Mouse (Mus musculus): ENCODE data around the gene Cpeb4. TPM values are rescaled to one million over a fixed set of nuclear protein-coding genes. Genes with fewer than 3 reads are reported as not detected.

The Cpeb4 gene
- polyA plus RNA-seq, 1 experiment = 5.1 TPM

DNA sequence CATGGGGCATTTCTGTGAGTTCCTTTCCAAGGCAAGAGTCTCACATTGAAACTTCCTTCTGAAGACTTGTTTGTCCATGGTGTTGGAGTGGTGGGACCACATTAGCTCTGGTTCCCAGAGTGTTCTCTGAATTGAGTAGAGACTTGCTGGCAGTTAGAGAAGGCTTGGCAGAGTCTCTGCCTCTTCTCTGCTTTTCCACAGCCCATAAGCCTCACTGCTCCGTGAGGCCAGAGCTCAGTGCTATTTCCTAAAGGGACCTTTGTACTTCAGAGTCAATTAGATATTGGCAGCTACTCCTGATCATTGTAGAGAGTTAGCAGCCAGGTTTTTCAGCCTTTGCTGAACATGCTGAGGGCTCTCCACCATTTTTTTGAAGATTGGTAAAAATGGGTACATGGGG lies 35.6 kb downstream of the Cpeb4 start:
- Histone ChIP-seq H3K4me1 (ENCODE audit: control insufficient read depth) (peaks cover 17% of the 10 kb centered on the region), H3K4me3 (replicated peaks) (no peak overlapping the region), H3K27me3 (ENCODE audit: control insufficient read depth) (no peaks in the 10 kb centered on the region), H3K9me3 (ENCODE audit: control insufficient read depth, low read length) (no peaks in the 10 kb centered on the region), H3K36me3 (ENCODE audit: control insufficient read depth) (peaks cover 88% of the 10 kb centered on the region)
- TF ChIP-seq TAL1 (IDR thresholded peaks at IDR 0.05; ENCODE audit: low read length) (no peak), GATA1 (IDR thresholded peaks at IDR 0.05; ENCODE audit: low read length) (no peak)

DNA sequence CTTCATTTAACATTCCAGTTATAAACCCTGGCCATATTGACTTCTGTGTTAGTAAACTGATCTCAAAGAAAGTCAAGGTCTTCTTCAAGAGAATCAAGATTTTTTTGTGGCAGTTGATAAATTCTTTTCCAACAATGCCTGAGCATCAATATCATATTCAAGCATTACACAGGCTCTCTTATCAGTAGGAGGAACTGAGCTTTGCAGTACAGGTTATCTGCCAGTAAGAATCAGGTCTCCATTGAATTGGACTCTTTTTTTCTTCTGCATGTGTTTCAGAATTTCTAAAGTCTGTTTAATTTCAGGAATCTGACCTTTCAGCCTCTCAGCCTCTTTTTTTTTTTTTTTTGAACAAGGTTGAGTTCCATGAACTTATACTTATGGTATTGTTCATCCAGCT lies 40.9 kb downstream of the Cpeb4 start:
- no peaks in the 10 kb centered on the region for H3K27me3 ChIP-seq (ENCODE audit: control insufficient read depth)
- peaks cover 13% of the 10 kb centered on the region for H3K4me1 ChIP-seq (ENCODE audit: control insufficient read depth)
- H3K4me3 ChIP-seq (replicated peaks) = no peak overlapping the region
- TF ChIP-seq TAL1 (IDR thresholded peaks at IDR 0.05; ENCODE audit: low read length) (no peak), GATA1 (IDR thresholded peaks at IDR 0.05; ENCODE audit: low read length) (no peak)
- peaks cover 96% of the 10 kb centered on the region for H3K36me3 ChIP-seq (ENCODE audit: control insufficient read depth)
- no peaks in the 10 kb centered on the region for H3K9me3 ChIP-seq (ENCODE audit: control insufficient read depth, low read length)

DNA sequence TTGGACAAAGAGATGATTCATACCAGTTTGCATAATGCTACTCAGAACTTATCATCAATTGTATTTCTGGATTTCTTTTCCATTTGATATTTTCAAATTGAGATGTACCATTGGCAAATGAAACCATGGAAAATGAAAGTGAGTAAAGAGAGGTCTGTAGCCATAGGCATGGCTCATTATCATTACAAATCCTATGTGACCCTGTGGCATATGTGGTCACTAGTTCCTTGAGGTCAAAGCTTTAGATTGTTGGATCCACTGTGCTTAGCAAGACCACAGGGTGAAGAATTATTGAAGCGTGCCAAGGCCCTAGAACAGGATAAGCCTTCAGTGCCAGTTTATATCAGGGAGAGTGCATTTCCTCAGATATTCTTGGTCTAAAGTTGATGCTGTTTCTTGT lies 45.8 kb downstream of the Cpeb4 start:
- peaks cover 8% of the 10 kb centered on the region for H3K4me1 ChIP-seq (ENCODE audit: control insufficient read depth)
- no peaks in the 10 kb centered on the region for H3K9me3 ChIP-seq (ENCODE audit: control insufficient read depth, low read length)
- no peak overlapping the region for H3K4me3 ChIP-seq (replicated peaks)
- TF ChIP-seq TAL1 (IDR thresholded peaks at IDR 0.05; ENCODE audit: low read length) = no peak
- TF ChIP-seq GATA1 (IDR thresholded peaks at IDR 0.05; ENCODE audit: low read length) = no peak
- H3K27me3 ChIP-seq (ENCODE audit: control insufficient read depth) = no peaks in the 10 kb centered on the region
- H3K36me3 ChIP-seq (ENCODE audit: control insufficient read depth) = peaks cover 98% of the 10 kb centered on the region

DNA sequence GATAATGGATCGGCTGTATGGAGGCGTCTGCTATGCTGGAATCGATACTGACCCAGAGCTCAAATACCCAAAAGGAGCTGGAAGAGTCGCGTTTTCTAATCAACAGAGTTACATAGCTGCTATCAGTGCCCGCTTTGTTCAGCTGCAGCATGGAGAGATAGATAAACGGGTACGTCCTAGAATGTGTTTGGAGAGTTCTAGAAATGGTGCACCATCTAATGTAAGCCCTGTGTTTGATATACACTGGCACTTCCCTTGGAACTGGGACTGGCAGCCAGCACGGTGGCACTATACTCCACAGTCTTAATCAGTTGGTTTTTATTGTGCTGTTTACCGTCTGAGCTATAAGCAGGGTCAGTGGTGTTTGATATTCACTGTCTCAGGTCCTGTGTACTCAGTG lies 58.0 kb downstream of the Cpeb4 start:
- Histone ChIP-seq H3K4me3 (replicated peaks) (no peak overlapping the region), H3K9me3 (ENCODE audit: control insufficient read depth, low read length) (peaks cover 3% of the 10 kb centered on the region; the same call in 1 of the 2 replicates), H3K27me3 (ENCODE audit: control insufficient read depth) (no peaks in the 10 kb centered on the region), H3K36me3 (ENCODE audit: control insufficient read depth) (peaks cover 99% of the 10 kb centered on the region), H3K4me1 (ENCODE audit: control insufficient read depth) (no peaks in the 10 kb centered on the region; the same call in none of the 2 replicates)
- TF ChIP-seq TAL1 (IDR thresholded peaks at IDR 0.05; ENCODE audit: low read length) (no peak), GATA1 (IDR thresholded peaks at IDR 0.05; ENCODE audit: low read length) (no peak)

DNA sequence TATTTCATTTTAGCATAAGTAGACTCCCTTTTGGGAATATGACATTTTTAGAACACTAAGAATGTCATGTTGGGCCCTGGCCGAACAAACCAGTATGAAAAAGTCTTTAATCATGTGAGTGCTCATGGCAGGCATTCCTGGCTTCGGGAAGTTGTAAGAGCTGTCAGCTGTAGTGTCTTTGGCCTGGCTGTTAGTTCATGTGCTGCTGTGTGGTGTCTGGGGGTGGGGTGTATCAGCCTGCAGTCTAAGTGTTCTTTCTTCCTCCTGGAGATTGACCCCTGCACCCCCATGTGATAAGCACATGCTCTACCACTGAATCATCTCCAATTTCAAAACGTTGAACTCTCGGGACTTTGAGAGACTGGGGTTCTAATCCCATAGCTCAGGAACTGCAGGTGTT lies 63.6 kb downstream of the Cpeb4 start:
- Histone ChIP-seq H3K36me3 (ENCODE audit: control insufficient read depth) (peaks cover 79% of the 10 kb centered on the region), H3K27me3 (ENCODE audit: control insufficient read depth) (no peaks in the 10 kb centered on the region), H3K4me1 (ENCODE audit: control insufficient read depth) (no peaks in the 10 kb centered on the region), H3K4me3 (replicated peaks) (no peak overlapping the region), H3K9me3 (ENCODE audit: control insufficient read depth, low read length) (no peaks in the 10 kb centered on the region)
- TF ChIP-seq TAL1 (IDR thresholded peaks at IDR 0.05; ENCODE audit: low read length) (no peak), GATA1 (IDR thresholded peaks at IDR 0.05; ENCODE audit: low read length) (no peak)

GRCm38 (mm10) chr11:31936910-31937525 lies 65.0 kb downstream of the Cpeb4 start:
- Histone ChIP-seq H3K4me1 (ENCODE audit: control insufficient read depth) (no peaks in the 10 kb centered on the region), H3K9me3 (ENCODE audit: control insufficient read depth, low read length) (no peaks in the 10 kb centered on the region), H3K27me3 (ENCODE audit: control insufficient read depth) (no peaks in the 10 kb centered on the region), H3K4me3 (replicated peaks) (no peak overlapping the region), H3K36me3 (ENCODE audit: control insufficient read depth) (peaks cover 69% of the 10 kb centered on the region)
- TF ChIP-seq TAL1 (IDR thresholded peaks at IDR 0.05; ENCODE audit: low read length) (no peak), GATA1 (IDR thresholded peaks at IDR 0.05; ENCODE audit: low read length) (no peak)

- Histone ChIP-seq H3K4me1 (ENCODE audit: control insufficient read depth) (no peaks in the 10 kb centered on the region), H3K4me3 (replicated peaks) (no peak overlapping the region), H3K9me3 (ENCODE audit: control insufficient read depth, low read length) (no peaks in the 10 kb centered on the region), H3K36me3 (ENCODE audit: control insufficient read depth) (peaks cover 30% of the 10 kb centered on the region), H3K27me3 (ENCODE audit: control insufficient read depth) (no peaks in the 10 kb centered on the region)
- no peak for TF ChIP-seq TAL1 (IDR thresholded peaks at IDR 0.05; ENCODE audit: low read length)
- TF ChIP-seq GATA1 (IDR thresholded peaks at IDR 0.05; ENCODE audit: low read length) = no peak
Observed at GRCm38 (mm10) chr11:31940898-31941639, 69.1 kb downstream of the Cpeb4 start.

DNA sequence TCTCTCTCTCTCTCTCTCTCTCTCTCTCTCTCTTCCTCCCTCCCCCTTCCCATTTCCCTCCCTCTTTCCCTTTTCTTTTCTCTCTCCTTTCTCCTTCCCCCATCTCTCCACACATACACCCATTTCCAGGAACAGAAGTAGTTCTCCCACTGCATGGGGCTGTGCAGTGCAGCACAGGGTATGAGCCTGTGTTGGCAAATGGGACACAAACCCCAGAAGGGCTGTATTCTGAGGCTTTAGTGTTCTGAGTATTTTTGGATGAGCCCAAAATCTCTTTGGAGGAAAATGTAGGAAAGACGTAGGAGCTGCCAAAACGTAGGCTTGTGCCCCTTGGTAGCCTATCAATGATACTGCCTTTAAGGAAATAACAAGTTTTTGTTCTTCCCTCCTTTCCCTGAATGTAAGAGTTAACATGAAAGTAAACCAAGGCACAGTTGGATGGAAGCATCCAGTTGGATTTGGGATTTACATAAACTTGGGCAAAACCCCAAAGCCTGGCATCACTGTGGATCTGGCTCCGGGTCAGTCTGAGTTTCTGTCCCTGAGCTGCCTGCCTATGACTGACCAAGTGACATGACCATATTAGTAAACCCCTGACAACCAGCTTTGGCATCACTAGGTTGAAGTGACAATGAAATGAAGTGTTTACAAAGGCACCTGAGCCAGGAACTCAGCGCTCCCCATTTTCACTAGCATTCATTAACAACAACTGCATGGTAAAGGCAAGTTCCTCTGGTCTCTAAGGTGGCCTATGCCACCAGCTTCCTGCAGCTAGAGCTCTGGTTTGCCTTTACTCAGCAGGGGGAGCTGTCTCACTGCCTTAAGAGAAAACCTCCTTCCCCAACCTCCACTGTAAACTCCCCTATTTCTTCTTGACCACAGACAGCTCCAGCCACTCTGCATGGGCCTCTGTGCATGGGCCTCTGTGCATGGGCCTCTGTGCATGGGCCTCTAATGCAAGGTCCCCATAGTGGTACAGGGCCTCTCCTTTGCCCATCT lies 69.9 kb downstream of the Cpeb4 start:
- no peaks in the 10 kb centered on the region for H3K9me3 ChIP-seq (ENCODE audit: control insufficient read depth, low read length)
- TF ChIP-seq GATA1 (IDR thresholded peaks at IDR 0.05; ENCODE audit: low read length) = no peak
- TF ChIP-seq TAL1 (IDR thresholded peaks at IDR 0.05; ENCODE audit: low read length) = no peak
- H3K36me3 ChIP-seq (ENCODE audit: control insufficient read depth) = peaks cover 21% of the 10 kb centered on the region
- no peaks in the 10 kb centered on the region for H3K27me3 ChIP-seq (ENCODE audit: control insufficient read depth)
- no peak overlapping the region for H3K4me3 ChIP-seq (replicated peaks)
- H3K4me1 ChIP-seq (ENCODE audit: control insufficient read depth) = no peaks in the 10 kb centered on the region

GRCm38 (mm10) chr11:31945471-31945870 lies 73.5 kb downstream of the Cpeb4 start:
- TF ChIP-seq GATA1 (IDR thresholded peaks at IDR 0.05; ENCODE audit: low read length) = no peak
- no peak for TF ChIP-seq TAL1 (IDR thresholded peaks at IDR 0.05; ENCODE audit: low read length)
- peaks cover 23% of the 10 kb centered on the region for H3K4me1 ChIP-seq (ENCODE audit: control insufficient read depth)
- peaks cover 4% of the 10 kb centered on the region for H3K36me3 ChIP-seq (ENCODE audit: control insufficient read depth)
- H3K4me3 ChIP-seq (replicated peaks) = no peak overlapping the region
- H3K27me3 ChIP-seq (ENCODE audit: control insufficient read depth) = peaks cover under 1% of the 10 kb centered on the region
- no peaks in the 10 kb centered on the region for H3K9me3 ChIP-seq (ENCODE audit: control insufficient read depth, low read length)
